Mouse (Mus musculus) NIH3T3 (cell line): ENCODE results near the gene Il4.
A peak's percentile ranks its signal among the peaks of the same experiment; 100 is the strongest.

ENCODE experiments used
- DNase-seq: peaks from one replicate; pipeline ENCODE4 v3.0.0-alpha.2; 2012; ENCODE audit warnings: low read depth

Gene Il4

GRCm38 (mm10) chr11:53624124-53624523 lies 5.7 kb upstream of the Il4 start:
- DNase-seq: no peak

- no peak for DNase-seq
Measured at GRCm38 (mm10) chr11:53623573-53623972, 5.1 kb upstream of the Il4 start.

GRCm38 (mm10) chr11:53622440-53622806 lies 4.0 kb upstream of the Il4 start:
- DNase-seq: no peak

- no peak for DNase-seq
Measured at GRCm38 (mm10) chr11:53621582-53622439, 3.3 kb upstream of the Il4 start.

- no peak for DNase-seq
Measured at GRCm38 (mm10) chr11:53620094-53620493, 1.6 kb upstream of the Il4 start.

GRCm38 (mm10) chr11:53619428-53619827 lies 959 bp upstream of the Il4 start:
- no peak for DNase-seq

- no peak for DNase-seq
Measured at GRCm38 (mm10) chr11:53617562-53618109, 833 bp downstream of the Il4 start.

- no peak for DNase-seq
Measured at GRCm38 (mm10) chr11:53616748-53617558, 1.5 kb downstream of the Il4 start.

- DNase-seq: no peak
Measured at GRCm38 (mm10) chr11:53615575-53615974, 2.9 kb downstream of the Il4 start.

- DNase-seq: no peak
Measured at GRCm38 (mm10) chr11:53615172-53615571, 3.3 kb downstream of the Il4 start.

GRCm38 (mm10) chr11:53609672-53610071 lies 8.8 kb downstream of the Il4 start:
- no peak for DNase-seq

- DNase-seq: no peak
Measured at GRCm38 (mm10) chr11:53609231-53609630, 9.2 kb downstream of the Il4 start.

- no peak for DNase-seq
Measured at GRCm38 (mm10) chr11:53605609-53606008, 12.9 kb downstream of the Il4 start.

- peak; percentile 11 for DNase-seq
Measured at GRCm38 (mm10) chr11:53604983-53605382, 13.5 kb downstream of the Il4 start.

- DNase-seq: no peak
Measured at GRCm38 (mm10) chr11:53591116-53591515, 27.4 kb downstream of the Il4 start.

GRCm38 (mm10) chr11:53590368-53590768 lies 28.1 kb downstream of the Il4 start:
- DNase-seq: peak; percentile 55

- DNase-seq: no peak
Measured at GRCm38 (mm10) chr11:53588279-53588678, 30.2 kb downstream of the Il4 start.

GRCm38 (mm10) chr11:53585510-53585909 lies 33.0 kb downstream of the Il4 start:
- DNase-seq: peak; percentile 20

GRCm38 (mm10) chr11:53584849-53585248 lies 33.6 kb downstream of the Il4 start:
- DNase-seq: peak; percentile 69

- peak; percentile 19 for DNase-seq
Measured at GRCm38 (mm10) chr11:53583151-53583550, 35.3 kb downstream of the Il4 start.

GRCm38 (mm10) chr11:53580562-53580961 lies 37.9 kb downstream of the Il4 start:
- DNase-seq: peak; percentile 11

GRCm38 (mm10) chr11:53567224-53568014 lies 51.0 kb downstream of the Il4 start, which contains the start of gene Kif3a:
Gene Kif3a (plus strand): TSS chr11:53567379.
- peak; percentile 99 for DNase-seq
